Mouse (Mus musculus): ENCODE measurements at regions not wholly inside any gene's neighbourhood (a gene's known extent, or its start where the extent isn't known, plus 50 kb on each side); places are given as distances from the start of the nearest gene placed in this dataset.

- no peak for DNase-seq (ENCODE audit: low spot score)
Measured at GRCm38 (mm10) chr14:73952511-73952910, 291.5 kb downstream of the Gm21750 start.

GRCm38 (mm10) chr14:73978694-73979093 is 317.7 kb downstream of the Gm21750 start:
- no peak for DNase-seq (ENCODE audit: low spot score)

GRCm38 (mm10) chr14:73996229-73996628 is 335.2 kb downstream of the Gm21750 start:
- DNase-seq (ENCODE audit: low spot score), result no peak

- DNase-seq (ENCODE audit: low spot score), result no peak
Measured at GRCm38 (mm10) chr14:73997796-73998195, 336.8 kb downstream of the Gm21750 start.

- DNase-seq (ENCODE audit: low spot score), result no peak
Measured at GRCm38 (mm10) chr14:73999409-73999909, 338.4 kb downstream of the Gm21750 start.

- DNase-seq (ENCODE audit: low spot score), result no peak
Measured at GRCm38 (mm10) chr14:74006911-74007310, 345.9 kb downstream of the Gm21750 start.

GRCm38 (mm10) chr14:74011555-74011954 is 350.5 kb downstream of the Gm21750 start:
- DNase-seq (ENCODE audit: low spot score), result no peak

- no peak for DNase-seq (ENCODE audit: low spot score)
Measured at GRCm38 (mm10) chr14:74019421-74019820, 358.4 kb downstream of the Gm21750 start.

GRCm38 (mm10) chr14:74047009-74047694 is 386.1 kb downstream of the Gm21750 start:
- DNase-seq (ENCODE audit: low spot score), result no peak

GRCm38 (mm10) chr14:74047695-74048280 is 386.8 kb downstream of the Gm21750 start:
- DNase-seq (ENCODE audit: low spot score), result no peak

- DNase-seq (ENCODE audit: low spot score), result no peak
Measured at GRCm38 (mm10) chr14:74048386-74048785, 387.4 kb downstream of the Gm21750 start.

- no peak for DNase-seq (ENCODE audit: low spot score)
Measured at GRCm38 (mm10) chr14:74066051-74066450, 405.0 kb downstream of the Gm21750 start.

- no peak for DNase-seq (ENCODE audit: low spot score)
Measured at GRCm38 (mm10) chr14:74093016-74093415, 432.0 kb downstream of the Gm21750 start.

- DNase-seq (ENCODE audit: low spot score), result no peak
Measured at GRCm38 (mm10) chr14:74099696-74100095, 438.7 kb downstream of the Gm21750 start.

GRCm38 (mm10) chr14:74112603-74113002 is 451.6 kb downstream of the Gm21750 start:
- no peak for DNase-seq (ENCODE audit: low spot score)

- no peak for DNase-seq (ENCODE audit: low spot score)
Measured at GRCm38 (mm10) chr14:74113116-74113515, 452.1 kb downstream of the Gm21750 start.

- no peak for DNase-seq (ENCODE audit: low spot score)
Measured at GRCm38 (mm10) chr14:74113556-74113955, 452.5 kb downstream of the Gm21750 start.

GRCm38 (mm10) chr14:74117686-74118085 is 456.7 kb downstream of the Gm21750 start:
- DNase-seq (ENCODE audit: low spot score), result no peak

GRCm38 (mm10) chr14:74145202-74145700 is 484.2 kb downstream of the Gm21750 start:
- DNase-seq (ENCODE audit: low spot score), result no peak

- no peak for DNase-seq (ENCODE audit: low spot score)
Measured at GRCm38 (mm10) chr14:74166221-74166620, 474.4 kb upstream of the Htr2a start.

GRCm38 (mm10) chr14:74169131-74169875 is 471.3 kb upstream of the Htr2a start:
- no peak for DNase-seq (ENCODE audit: low spot score)

- no peak for DNase-seq (ENCODE audit: low spot score)
Measured at GRCm38 (mm10) chr14:74180066-74180465, 460.6 kb upstream of the Htr2a start.

- DNase-seq (ENCODE audit: low spot score), result no peak
Measured at GRCm38 (mm10) chr14:74182996-74183395, 457.6 kb upstream of the Htr2a start.

Measured in lung, postnatal 25 days (tissue).